Mouse (Mus musculus): ENCODE measurements around the gene Gm37240.

- TF ChIP-seq CTCF (IDR thresholded peaks at IDR 0.05; ENCODE audit: borderline replicate concordance, extremely low read depth, insufficient read depth, insufficient read length) = no peak
- no peak for TF ChIP-seq POLR2A (IDR thresholded peaks at IDR 0.05; ENCODE audit: borderline replicate concordance, extremely low read depth, insufficient read depth, insufficient read length, poor library complexity, severe bottlenecking)
These were observed 1147.2 kb downstream of the Gm37240 start for GRCm38 (mm10) chr3:84740050-84740596.
